Mouse (Mus musculus): ENCODE data around the gene Sirt2.

The Sirt2 gene

DNA sequence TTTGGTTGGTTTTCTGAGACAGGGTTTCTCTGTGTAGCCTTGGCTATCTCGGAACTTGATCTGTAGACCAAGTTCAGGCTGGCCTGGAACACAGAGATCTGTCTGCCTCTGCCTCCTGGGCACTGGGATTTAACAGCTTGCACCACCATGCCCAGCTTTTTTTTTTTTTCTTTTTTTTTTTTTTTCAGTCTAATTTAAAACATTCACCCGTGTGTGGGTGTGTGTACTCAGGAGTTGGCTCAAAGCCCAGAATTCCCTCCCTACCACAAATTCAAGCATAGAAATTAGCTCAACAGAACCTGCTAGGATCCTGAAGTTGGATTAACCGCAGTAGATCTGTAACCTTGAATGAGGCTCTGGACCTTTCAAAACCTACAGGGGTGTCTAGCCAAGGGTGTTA, 60.8 kb downstream of the Sirt2 start:
- intact Hi-C loops (cut with DNase I): no loop called here

DNA sequence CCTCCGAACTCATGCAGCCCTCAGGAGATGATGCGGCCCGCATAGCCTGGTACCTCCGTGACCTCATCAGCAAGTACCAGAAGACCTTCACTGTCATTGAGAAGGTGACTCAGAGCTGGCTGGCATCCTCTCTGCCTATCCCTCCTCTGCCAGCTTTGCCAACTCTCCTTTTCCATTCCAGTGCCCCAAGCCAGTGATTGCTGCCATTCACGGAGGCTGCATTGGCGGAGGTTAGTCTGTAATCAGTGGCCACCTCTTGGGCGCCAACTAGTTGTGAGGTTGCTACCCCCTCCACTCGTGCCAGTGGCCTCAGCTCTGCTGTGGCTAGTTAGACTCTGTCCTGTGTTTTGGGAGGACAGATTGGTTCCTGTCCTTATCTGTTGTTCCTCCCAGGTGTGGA, 63.3 kb downstream of the Sirt2 start:
- intact Hi-C loops (cut with DNase I): loop anchor here (5.0 kb wide), 1 partner anchor 42 kb away; no protein-coding TSS in a partner anchor

DNA sequence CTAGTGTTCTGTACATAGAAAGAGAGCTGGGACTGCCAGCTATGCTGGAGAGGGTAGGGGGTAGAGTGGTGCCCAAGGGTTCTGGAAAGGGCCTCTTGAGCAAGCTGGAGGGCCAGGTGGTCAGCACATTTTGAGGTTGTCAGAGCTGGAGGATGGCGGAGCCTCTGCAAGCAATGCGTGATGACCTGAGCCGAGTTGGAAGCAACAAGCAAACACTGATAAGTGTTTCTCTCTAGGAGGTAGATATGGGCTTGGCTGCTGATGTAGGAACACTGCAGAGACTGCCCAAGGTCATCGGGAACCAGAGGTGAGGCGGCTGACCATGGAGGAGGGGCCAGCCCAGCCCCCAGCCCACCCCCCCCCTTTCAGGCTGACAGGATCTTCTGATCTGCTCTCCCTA, 64.4 kb downstream of the Sirt2 start:
- intact Hi-C loops (cut with DNase I): loop anchor here (5.0 kb wide), 1 partner anchor 41 kb away; no protein-coding TSS in a partner anchor

DNA sequence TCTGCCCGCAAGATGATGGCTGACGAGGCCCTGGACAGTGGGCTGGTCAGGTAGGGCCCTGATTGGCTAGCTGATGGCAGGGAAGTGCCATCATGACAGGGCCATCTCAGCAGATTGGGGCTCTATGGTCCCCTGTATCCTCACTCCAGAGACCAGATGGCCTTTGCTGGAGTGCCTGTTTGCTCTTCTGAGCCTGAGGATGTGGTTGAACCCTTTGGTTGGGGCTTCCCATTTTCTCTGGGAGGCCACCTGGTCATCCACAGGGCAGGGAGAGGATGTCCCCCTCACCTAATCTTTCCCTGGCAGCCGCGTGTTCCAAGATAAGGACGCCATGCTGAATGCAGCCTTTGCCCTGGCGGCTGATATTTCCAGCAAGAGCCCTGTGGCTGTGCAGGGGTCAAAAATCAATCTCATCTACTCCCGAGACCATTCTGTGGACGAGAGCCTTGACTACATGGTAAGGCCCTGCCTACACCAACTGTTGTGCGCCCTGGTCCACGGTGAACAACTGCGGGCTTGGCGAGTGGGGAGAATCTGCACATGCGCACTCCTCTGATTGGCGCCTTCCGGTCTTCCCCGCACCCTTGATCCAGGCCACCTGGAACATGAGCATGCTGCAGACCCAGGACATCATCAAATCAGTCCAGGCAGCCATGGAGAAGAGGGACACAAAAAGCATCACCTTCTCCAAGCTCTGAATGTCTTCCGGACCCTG, 65.0 kb downstream of the Sirt2 start:
- intact Hi-C loops (cut with DNase I): loop anchor here (5.0 kb wide), 1 partner anchor 41 kb away; no protein-coding TSS in a partner anchor

DNA sequence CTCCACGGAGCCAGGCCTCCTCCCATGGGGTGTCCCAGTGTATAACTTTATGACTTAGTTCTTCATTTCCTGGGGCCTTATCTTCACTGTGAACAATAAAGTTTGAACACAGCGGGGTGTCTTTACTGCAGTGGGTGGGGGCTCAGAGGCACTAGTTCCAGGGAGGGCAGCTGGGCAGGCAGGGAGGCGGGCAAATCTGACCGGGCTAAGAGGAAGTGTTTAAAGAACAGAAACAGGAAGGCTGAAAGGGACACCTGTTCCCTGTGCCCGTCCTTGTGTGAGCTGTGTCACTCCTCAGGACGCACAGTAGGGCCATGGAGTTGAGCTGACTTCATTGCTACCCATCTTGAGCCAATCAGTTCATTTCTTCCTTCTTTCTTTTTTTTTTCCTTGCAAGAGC, 65.6 kb downstream of the Sirt2 start:
- intact Hi-C loops (cut with DNase I): loop anchor here (5.0 kb wide), 1 partner anchor 40 kb away; no protein-coding TSS in a partner anchor

DNA sequence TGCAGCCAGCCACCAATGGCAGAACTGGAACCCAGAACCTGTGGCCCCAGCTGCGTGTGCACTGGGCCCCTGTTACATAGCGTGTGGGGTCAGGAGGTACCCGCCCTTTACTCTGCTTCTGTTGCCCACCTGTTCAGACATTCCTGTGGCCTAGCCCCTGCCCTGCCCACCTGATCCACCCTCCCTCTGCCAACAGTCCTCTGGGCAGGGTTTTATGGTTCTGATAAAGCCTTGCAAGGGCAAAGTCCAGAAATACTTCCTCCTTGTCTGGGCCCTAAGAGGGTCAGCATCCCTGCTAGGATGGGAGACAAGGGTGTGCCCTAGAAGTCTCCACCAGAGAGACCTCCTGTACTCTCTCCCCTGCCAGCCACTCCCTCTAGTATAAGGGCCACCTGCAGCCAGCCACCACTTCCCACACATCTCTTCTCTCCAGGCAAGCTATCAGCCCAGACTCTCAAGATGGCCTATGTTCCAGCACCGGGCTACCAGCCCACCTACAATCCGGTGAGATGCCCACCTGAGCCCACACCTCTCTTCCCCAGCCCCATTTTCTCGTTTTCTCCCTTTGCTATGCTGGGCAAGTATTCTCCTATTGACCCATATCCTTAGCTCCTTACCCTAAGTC, 67.3 kb downstream of the Sirt2 start, which contains the start of gene Lgals4:
TSS of gene Lgals4 (plus strand) at position 132 of the 625 bp plus-strand sequence.
- intact Hi-C loops (cut with DNase I): loop anchor here (5.0 kb wide), 1 partner anchor 38 kb away; no protein-coding TSS in a partner anchor

DNA sequence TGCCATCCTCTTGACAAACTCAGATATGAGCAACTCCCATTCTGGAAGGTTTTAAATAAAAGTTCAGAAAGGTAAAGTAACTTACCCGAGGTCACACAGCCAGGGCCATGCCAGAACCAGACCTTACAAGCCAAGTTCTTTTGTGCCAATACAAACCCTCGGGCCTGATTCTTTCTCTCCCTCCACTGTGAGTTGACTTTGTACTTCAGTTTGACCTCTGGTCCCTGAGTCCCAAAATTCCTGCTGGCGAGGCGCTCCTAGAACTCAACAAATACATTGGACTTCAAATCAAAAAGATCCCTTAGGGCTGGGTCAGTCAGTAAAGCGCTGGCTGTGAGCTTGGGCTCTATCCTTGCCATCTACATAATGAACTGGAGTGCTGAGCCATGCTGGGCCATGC, 70.4 kb downstream of the Sirt2 start:
- intact Hi-C loops (cut with DNase I): no loop called here
